Mouse (Mus musculus) ovary, postnatal 14 days (tissue): ENCODE data around the gene A930018P22Rik.

Experiments used
- DNase-seq: peaks from one replicate; pipeline ENCODE4 v3.0.0; 2022; ENCODE audit warnings: low spot score

The A930018P22Rik gene

GRCm38 (mm10) chr2:104119097-104119496 is 3.5 kb upstream of the A930018P22Rik start:
- no peak for DNase-seq

- DNase-seq = no peak
These were observed 2.3 kb upstream of the A930018P22Rik start for GRCm38 (mm10) chr2:104120312-104120711.

- no peak for DNase-seq
These were observed 676 bp upstream of the A930018P22Rik start for GRCm38 (mm10) chr2:104121681-104122504.

- DNase-seq = no peak
These were observed 971 bp downstream of the A930018P22Rik start for GRCm38 (mm10) chr2:104123540-104123939.

- DNase-seq = no peak
These were observed 1.5 kb downstream of the A930018P22Rik start for GRCm38 (mm10) chr2:104124071-104124470.

- DNase-seq = no peak
These were observed 6.4 kb downstream of the A930018P22Rik start for GRCm38 (mm10) chr2:104128803-104129531.

- DNase-seq = no peak
These were observed 7.6 kb downstream of the A930018P22Rik start for GRCm38 (mm10) chr2:104130165-104130564.

DNA sequence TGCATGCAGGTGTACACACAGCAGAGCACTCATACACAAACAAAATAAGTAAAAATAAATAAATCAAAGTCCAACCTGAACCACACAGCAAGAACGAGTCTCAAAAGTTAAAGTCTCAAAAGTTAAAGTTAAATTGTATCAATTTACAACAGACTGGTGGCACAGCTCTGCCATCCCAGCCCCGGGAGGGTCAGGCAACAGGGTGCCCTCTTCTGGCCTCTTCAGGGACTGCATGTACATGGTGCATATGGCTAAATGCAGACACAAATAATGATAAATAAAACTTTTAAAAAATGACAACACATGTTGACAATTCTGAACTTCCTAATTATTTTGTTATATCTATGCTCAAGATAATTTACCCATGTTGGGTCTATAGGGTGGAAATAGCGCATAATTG is 8.4 kb downstream of the A930018P22Rik start:
- DNase-seq = no peak

DNA sequence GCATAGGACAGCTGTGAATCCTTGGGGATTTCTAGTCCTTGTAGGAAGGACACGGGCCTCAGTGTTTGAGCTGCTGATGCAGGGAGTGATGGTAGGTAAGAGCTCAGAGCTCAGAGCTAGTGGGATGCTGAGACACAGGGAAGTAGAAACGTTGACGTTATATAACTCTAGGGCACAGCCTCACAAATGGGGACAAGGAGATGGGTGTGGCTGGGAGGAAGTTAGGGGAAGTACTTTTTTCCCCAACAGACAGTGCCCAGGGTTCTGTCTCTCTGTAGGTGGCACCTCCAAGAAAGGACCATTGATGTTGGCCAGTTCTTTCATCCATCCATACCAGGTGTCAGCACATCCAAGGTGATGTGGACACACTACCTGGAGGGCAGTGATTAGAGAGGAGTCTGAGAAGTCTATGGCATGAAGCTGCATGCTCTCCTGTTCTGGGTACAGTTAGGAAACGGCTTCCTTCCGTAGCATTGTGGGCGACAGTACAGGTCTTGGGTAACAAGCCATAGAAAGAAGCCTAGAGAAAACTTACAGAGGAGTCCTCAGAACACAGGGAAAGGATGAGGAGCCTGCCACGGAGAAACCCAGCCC is 9.8 kb downstream of the A930018P22Rik start:
- no peak for DNase-seq

DNA sequence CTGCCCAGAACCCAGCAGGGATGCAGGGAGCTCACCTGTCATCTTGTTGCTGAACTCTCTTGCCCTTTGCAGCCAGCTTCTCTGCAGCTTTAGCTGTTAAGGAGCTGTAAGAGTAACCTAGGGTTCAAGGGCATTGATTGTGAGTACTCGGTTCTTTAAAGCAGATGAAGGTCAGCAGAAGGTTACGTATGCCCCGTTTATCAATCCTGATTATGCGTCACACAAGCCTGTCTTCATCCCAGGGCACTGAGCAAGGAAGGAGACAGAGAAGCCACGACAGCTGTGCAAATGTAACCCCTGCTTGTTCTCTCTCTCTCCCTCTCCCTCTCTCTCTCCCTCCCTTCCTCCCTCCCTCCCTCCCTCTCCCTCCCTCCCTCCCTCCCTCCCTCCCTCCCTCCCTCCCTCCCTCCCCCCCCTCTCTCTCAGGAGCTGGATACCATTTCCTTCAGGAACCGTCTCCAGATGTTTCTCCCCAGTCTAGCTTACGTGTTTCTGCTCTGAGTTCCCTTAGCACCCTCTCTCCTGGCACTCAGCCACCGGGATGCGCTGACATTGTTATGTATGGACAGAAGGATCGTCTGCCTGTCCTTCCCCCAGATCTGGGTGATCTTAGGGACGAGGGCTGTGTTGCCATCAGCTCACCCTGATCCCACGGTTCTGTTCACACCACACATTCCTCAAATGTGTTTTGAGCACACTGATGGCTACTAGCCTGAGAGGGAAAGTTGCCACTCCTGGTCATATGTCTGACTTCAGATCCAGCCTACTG is 10.7 kb downstream of the A930018P22Rik start:
- DNase-seq = no peak

DNA sequence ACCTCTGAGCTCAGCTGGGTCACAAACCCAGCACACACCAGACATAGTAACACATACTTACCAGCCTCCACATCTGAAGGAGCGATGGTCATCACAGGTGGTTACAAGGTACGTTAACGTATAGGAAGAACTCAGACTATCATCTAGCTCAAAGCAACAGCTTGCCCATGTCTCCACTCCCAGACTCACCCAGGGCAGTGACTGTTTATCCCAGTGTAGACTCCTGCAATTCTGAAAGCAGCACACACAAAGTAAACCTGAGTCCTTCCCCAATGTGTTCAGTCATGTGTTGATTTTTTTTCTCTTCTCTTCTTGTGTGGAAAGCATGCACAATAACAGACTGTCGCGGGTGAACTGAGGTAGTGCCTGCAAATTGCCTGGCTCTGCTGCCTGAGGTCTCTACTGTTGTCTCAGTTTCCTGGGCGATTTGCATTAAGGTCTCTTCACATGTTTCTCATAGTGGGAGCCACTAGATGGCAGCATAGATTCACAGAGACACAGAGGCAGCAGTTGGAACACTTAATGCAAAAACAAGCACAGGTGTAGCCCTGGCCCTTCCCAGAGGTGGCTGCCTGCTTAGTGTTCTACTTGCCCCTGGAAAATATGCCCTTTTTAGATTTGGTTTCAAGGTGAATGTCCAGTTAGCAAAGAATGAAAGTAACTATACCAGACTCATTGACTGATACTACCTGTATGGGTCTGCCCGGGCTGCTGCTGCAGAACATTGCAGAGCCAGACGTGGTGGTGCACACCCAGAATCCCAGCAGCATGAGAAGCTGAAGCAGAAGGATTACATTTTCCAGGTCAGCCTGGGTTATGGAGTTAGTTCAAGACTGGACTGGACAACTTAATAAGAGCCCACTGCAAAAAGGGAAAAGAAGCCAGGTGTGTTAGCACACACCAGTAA is 11.8 kb downstream of the A930018P22Rik start:
- peak; percentile 61 for DNase-seq

DNA sequence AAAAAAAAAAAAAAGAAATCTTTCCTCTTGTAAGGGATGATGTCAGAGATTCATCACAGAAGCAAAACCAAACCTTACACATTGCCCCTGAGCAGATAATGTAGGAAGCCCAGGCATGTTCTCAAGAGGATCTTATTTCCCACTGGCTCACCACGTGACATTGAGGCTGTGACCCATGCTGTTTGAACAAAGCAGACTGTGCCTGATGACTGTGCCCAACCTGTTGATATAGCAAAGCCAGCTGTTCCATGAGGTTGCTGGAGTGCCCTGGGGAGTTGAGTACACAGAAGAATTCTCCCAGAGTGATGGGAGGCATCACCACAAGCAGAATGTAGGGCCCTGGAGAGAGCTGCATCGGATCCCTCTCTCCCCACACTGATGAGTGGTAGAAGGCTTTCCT is 13.4 kb downstream of the A930018P22Rik start:
- no peak for DNase-seq

- DNase-seq = no peak
These were observed 19.6 kb downstream of the A930018P22Rik start for GRCm38 (mm10) chr2:104142140-104142539.

- DNase-seq = no peak
These were observed 21.4 kb downstream of the A930018P22Rik start for GRCm38 (mm10) chr2:104144004-104144403.

DNA sequence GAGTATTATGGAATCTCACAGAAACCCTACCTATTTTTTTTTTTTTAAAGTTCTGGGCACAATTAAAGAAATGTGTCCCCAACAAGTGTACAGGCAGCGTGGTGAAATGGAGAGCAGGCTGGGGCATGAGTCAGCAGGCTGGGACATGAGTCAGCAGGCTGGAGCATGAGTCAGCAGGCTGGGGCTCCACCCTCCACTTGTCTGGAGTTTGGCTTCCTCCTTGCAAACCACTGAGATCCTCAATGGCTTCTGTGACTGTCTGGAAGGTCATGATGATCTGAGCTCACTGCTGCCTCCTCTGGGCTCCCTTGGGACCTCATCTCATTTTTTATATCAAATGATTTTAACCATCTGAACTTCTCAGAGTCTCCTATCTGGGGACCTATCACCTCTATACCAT is 23.4 kb downstream of the A930018P22Rik start:
- no peak for DNase-seq

GRCm38 (mm10) chr2:104147910-104148561 is 25.5 kb downstream of the A930018P22Rik start:
- DNase-seq = no peak

DNA sequence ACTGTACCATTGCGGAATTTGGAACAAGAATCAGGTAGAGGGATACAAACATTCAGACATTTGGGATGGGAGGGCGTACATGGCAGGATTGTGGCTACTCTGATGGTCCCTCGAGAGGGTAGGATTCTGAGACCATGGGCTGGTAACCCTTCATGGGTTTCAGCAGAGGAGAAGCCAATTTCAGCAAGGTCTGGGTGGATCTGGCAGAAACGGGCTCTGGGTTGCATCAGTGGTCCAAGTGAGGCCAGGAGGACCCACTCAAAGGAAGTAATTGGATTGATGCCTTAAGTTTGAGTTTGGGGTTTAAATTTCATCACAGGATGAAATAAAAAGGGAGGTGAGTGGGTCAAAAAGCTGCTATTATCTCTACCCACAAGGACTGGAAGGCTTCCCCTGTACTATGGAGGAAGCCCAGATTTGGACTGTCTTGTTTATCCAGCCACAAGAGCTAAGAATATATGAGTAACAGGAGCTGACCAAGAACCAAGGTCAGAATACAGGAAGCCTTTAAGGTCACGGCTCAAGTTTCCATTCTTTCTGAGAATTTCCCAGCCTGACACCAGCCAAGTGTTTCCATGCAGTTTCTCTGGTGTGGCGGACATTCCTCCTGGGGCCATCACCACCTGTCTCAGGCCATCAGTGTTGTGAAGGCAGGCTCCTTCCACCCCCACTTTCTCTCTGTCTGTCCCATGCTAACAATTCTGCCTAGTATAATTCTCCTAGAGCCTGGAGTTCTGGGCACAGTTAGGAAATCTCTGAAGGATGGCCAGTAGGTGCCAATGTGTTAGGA is 28.2 kb downstream of the A930018P22Rik start:
- no peak for DNase-seq

- no peak for DNase-seq
These were observed 30.8 kb downstream of the A930018P22Rik start for GRCm38 (mm10) chr2:104153345-104153744.

- no peak for DNase-seq
These were observed 31.3 kb downstream of the A930018P22Rik start for GRCm38 (mm10) chr2:104153876-104154275.

DNA sequence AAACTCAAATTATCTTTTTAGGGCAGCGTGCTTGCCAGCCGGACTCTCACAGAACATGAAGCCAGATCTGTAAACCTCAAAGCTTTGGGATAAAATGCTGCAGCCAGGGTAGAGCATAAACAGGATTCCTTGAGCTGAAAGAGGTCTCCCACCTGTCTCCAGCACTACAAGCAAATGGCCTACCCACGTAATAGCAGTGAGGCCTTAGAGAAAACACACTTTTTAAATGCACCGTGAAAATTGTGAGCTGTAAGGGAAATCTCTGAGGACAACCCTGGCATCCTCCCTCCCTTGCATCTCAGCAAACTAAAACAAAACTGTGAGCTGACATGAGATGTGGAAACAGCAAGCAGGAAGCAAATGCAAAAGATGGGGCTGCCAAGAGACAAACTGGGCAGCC is 35.3 kb downstream of the A930018P22Rik start:
- no peak for DNase-seq
